8 mouse cellular contexts compared by ENCODE assay signal in genomic region chr15:84314420-84315080, GRCm38 (mm10). TPM values are rescaled to one million over a fixed set of nuclear protein-coding genes. Genes with fewer than 3 reads are reported as not detected.
DNase-seq lines count a peak whose midpoint lies in the region; ATAC-seq and TF ChIP-seq lines count a peak whose summit lies in the region.
"Had no signal": no experiment of that assay in that cellular context is flagged by ENCODE, and none has a peak within 500 bp of the region (broad histone marks: within the 10 kb centered on the region; RNA-seq: fewer than 3 reads in every experiment).

No protein-coding gene starts in this region.

- no peak overlapping the region for H3K9ac ChIP-seq in lung, embryonic 16.5 days (ENCODE audit: low read length)
- H3K9ac ChIP-seq in lung, postnatal 0 days (replicated peaks; ENCODE audit: low read depth): no peak overlapping the region
- H3K9ac ChIP-seq in embryonic facial prominence, embryonic 11.5 days (replicated peaks; ENCODE audit: low read length): peak overlapping the region; percentile 32; the same call in 1 of the 2 replicates
- no peak overlapping the region for H3K9ac ChIP-seq in hindbrain, embryonic 15.5 days
- H3K9ac ChIP-seq in midbrain, embryonic 15.5 days: no peak overlapping the region

- peak overlapping the region; percentile 58 for H3K27ac ChIP-seq in lung, embryonic 16.5 days (ENCODE audit: low read length)
- no peak overlapping the region for H3K27ac ChIP-seq in lung, postnatal 0 days (ENCODE audit: low read length)
- no peak overlapping the region for H3K27ac ChIP-seq in embryonic facial prominence, embryonic 11.5 days (replicated peaks; ENCODE audit: low read depth, low read length)
- H3K27ac ChIP-seq in hindbrain, embryonic 15.5 days (replicated peaks): peak overlapping the region; percentile 50
- peak overlapping the region; percentile 68 for H3K27ac ChIP-seq in midbrain, embryonic 15.5 days

- H3K4me3 ChIP-seq in lung, embryonic 16.5 days (ENCODE audit: low read length): no peak overlapping the region
- H3K4me3 ChIP-seq in lung, postnatal 0 days (ENCODE audit: low read depth, low read length): no peak overlapping the region
- no peak overlapping the region for H3K4me3 ChIP-seq in embryonic facial prominence, embryonic 11.5 days (ENCODE audit: low read depth, low read length)
- H3K4me3 ChIP-seq in hindbrain, embryonic 15.5 days: no peak overlapping the region
- no peak overlapping the region for H3K4me3 ChIP-seq in midbrain, embryonic 15.5 days

- no peaks in the 10 kb centered on the region for H3K27me3 ChIP-seq in lung, embryonic 16.5 days (ENCODE audit: control insufficient read depth, insufficient read depth, low read depth, low read length)
- no peaks in the 10 kb centered on the region for H3K27me3 ChIP-seq in lung, postnatal 0 days (replicated peaks; ENCODE audit: insufficient read depth, low read length)
- no peaks in the 10 kb centered on the region for H3K27me3 ChIP-seq in embryonic facial prominence, embryonic 11.5 days (ENCODE audit: control insufficient read depth, insufficient read depth, low read length)
- no peaks in the 10 kb centered on the region for H3K27me3 ChIP-seq in hindbrain, embryonic 15.5 days
- H3K27me3 ChIP-seq in midbrain, embryonic 15.5 days (replicated peaks): no peaks in the 10 kb centered on the region

- no peak overlapping the region for H3K4me2 ChIP-seq in lung, embryonic 16.5 days (ENCODE audit: low read depth, low read length)
- no peak overlapping the region for H3K4me2 ChIP-seq in lung, postnatal 0 days (replicated peaks; ENCODE audit: low read depth, low read length)
- no peak overlapping the region for H3K4me2 ChIP-seq in embryonic facial prominence, embryonic 11.5 days (ENCODE audit: low read depth, low read length)
- no peak overlapping the region for H3K4me2 ChIP-seq in hindbrain, embryonic 15.5 days
- H3K4me2 ChIP-seq in midbrain, embryonic 15.5 days: no peak overlapping the region

- no peak for TF ChIP-seq EP300 in lung, postnatal 0 days (IDR thresholded peaks at IDR 0.05)

- ATAC-seq in lung, embryonic 16.5 days (ENCODE audit: low read depth): no peak
- no peak for ATAC-seq in lung, postnatal 0 days
- no peak; the same call in 1 of the 2 replicates for ATAC-seq in embryonic facial prominence, embryonic 11.5 days (replicated peaks; ENCODE audit: insufficient number of reproducible peaks, low FRiP score, low TSS enrichment, low read depth)
- ATAC-seq in hindbrain, embryonic 15.5 days (ENCODE audit: low FRiP score, low read depth): no peak
- ATAC-seq in midbrain, embryonic 15.5 days (replicated peaks): no peak
- ATAC-seq in activated CD4-positive, CD25-positive, alpha-beta regulatory T cell, adult 4 months: no peak

- no peaks in the 10 kb centered on the region for H3K9me3 ChIP-seq in lung, embryonic 16.5 days (ENCODE audit: control insufficient read depth, low read length)
- no peaks in the 10 kb centered on the region for H3K9me3 ChIP-seq in lung, postnatal 0 days (ENCODE audit: low read length)
- no peaks in the 10 kb centered on the region for H3K9me3 ChIP-seq in embryonic facial prominence, embryonic 11.5 days (replicated peaks; ENCODE audit: control insufficient read depth, low read length)
- no peaks in the 10 kb centered on the region for H3K9me3 ChIP-seq in hindbrain, embryonic 15.5 days
- H3K9me3 ChIP-seq in midbrain, embryonic 15.5 days: no peaks in the 10 kb centered on the region

- no peak for TF ChIP-seq CTCF in lung, postnatal 0 days (IDR thresholded peaks at IDR 0.05)

- peaks cover 24% of the 10 kb centered on the region for H3K4me1 ChIP-seq in lung, embryonic 16.5 days (replicated peaks; ENCODE audit: control insufficient read depth, insufficient read depth, low read length)
- H3K4me1 ChIP-seq in lung, postnatal 0 days (ENCODE audit: insufficient read depth, low read depth, low read length): peaks cover 5% of the 10 kb centered on the region; the same call in 1 of the 2 replicates
- peaks cover 3% of the 10 kb centered on the region for H3K4me1 ChIP-seq in embryonic facial prominence, embryonic 11.5 days (ENCODE audit: control insufficient read depth, insufficient read depth, low read length)
- peaks cover 30% of the 10 kb centered on the region for H3K4me1 ChIP-seq in hindbrain, embryonic 15.5 days (replicated peaks)
- peaks cover 33% of the 10 kb centered on the region for H3K4me1 ChIP-seq in midbrain, embryonic 15.5 days

- DNase-seq in lung, postnatal 0 days (ENCODE audit: low spot score): no peak
- DNase-seq in embryonic facial prominence, embryonic 11.5 days (ENCODE audit: low spot score): no peak
- DNase-seq in cerebellum, postnatal 36 days: no peak
- DNase-seq: left cerebral cortex, postnatal 4 days had no signal

- 44% methylated on average over 18 of the region's 18 CpGs for WGBS in lung, embryonic 16.5 days
- 45% methylated on average over 18 of the region's 18 CpGs for WGBS in lung, postnatal 0 days
- 20% methylated on average over 18 of the region's 18 CpGs for WGBS in embryonic facial prominence, embryonic 11.5 days
- 23% methylated on average over 18 of the region's 18 CpGs for WGBS in hindbrain, embryonic 15.5 days
- whole genome bisulfite sequencing in midbrain, embryonic 15.5 days: 18% methylated on average over 18 of the region's 18 CpGs

- no peaks in the 10 kb centered on the region for H3K36me3 ChIP-seq in lung, embryonic 16.5 days (ENCODE audit: control insufficient read depth, insufficient read depth, low read length)
- no peaks in the 10 kb centered on the region for H3K36me3 ChIP-seq in lung, postnatal 0 days (ENCODE audit: insufficient read depth, low read length)
- no peaks in the 10 kb centered on the region for H3K36me3 ChIP-seq in embryonic facial prominence, embryonic 11.5 days (replicated peaks; ENCODE audit: control insufficient read depth, insufficient read depth, low read depth, low read length)
- H3K36me3 ChIP-seq in hindbrain, embryonic 15.5 days: no peaks in the 10 kb centered on the region
- H3K36me3 ChIP-seq in midbrain, embryonic 15.5 days (replicated peaks): no peaks in the 10 kb centered on the region

RNA-seq across cellular contexts. Expression of gene Parvg, which starts 9.3 kb away (rescaled TPM):
- polyA plus RNA-seq in lung, embryonic 16.5 days (2015; fragmentation: Nextera tagmentation; extraction: Ambion mirVana): 3.8 and 5.5 TPM in 2 replicates
- 4.3 and 4.8 TPM in 2 replicates for polyA plus RNA-seq in lung, postnatal 0 days (2015; fragmentation: Nextera tagmentation; extraction: Ambion mirVana)
- polyA plus RNA-seq in embryonic facial prominence, embryonic 11.5 days (2014; fragmentation: Nextera tagmentation; extraction: Ambion mirVana): 0.42 and 1.2 TPM in 2 replicates
- polyA plus RNA-seq in hindbrain, embryonic 15.5 days (2015; fragmentation: Nextera tagmentation; extraction: Ambion mirVana): 1.0 and 1.8 TPM in 2 replicates
- 0.86 and 0.89 TPM in 2 replicates for polyA plus RNA-seq in midbrain, embryonic 15.5 days (2015; fragmentation: Nextera tagmentation; extraction: Ambion mirVana)
- polyA plus RNA-seq in activated CD4-positive, CD25-positive, alpha-beta regulatory T cell, adult 4 months (2017; shearing (Covaris generic)): 10 to 100 TPM; 63.7 to 99.5 TPM

Comparison
In these comparisons a context has a peak if more than half of its experiments do, and no peak if none do; other contexts are left out.
1. H3K27ac ChIP-seq: peak in lung, embryonic 16.5 days (single experiment), hindbrain, embryonic 15.5 days (single experiment) and midbrain, embryonic 15.5 days (single experiment); none in lung, postnatal 0 days (single experiment) and embryonic facial prominence, embryonic 11.5 days (single experiment).
2. RNA of gene Parvg, which starts 9.3 kb away (polyA plus RNA-seq): 63.7 to 99.5 TPM in activated CD4-positive, CD25-positive, alpha-beta regulatory T cell, adult 4 months; 4.3 to 4.8 TPM in lung, postnatal 0 days, 3.8 to 5.5 TPM in lung, embryonic 16.5 days, 1.0 to 1.8 TPM in hindbrain, embryonic 15.5 days, 0.42 to 1.2 TPM in embryonic facial prominence, embryonic 11.5 days and 0.86 to 0.89 TPM in midbrain, embryonic 15.5 days; every median in the first group is over 10 times any median in the second.